Mouse (Mus musculus) cerebellum, postnatal 10 days (tissue): ENCODE results near the gene Zfp94.

Experiments used
- DNase-seq, 2 experiments: peaks; one replicate each; pipeline ENCODE4 v3.0.0; 2021; ENCODE audit warnings: mixed read lengths in 2 of 2

The Zfp94 gene

DNA sequence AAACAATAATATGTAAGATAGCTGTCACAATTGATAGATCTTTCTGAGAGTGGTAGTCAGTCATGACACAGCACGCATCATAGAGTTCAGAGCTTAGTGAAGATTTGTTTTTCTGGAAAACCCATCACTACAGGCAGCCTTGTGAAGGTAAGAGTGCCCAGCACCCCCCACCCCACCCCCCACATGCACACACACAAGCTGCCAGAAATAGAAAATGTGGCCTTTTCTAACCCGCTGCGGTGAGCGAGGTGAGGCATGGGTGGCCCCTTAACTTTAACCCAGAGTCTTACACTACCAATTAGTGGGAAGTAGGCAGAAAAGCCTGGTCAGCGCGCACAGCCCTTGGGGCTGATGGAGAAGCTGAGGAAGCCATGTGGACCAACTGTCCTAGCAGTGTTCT is 45.3 kb downstream of the Zfp94 start:
- no peak for DNase-seq

DNA sequence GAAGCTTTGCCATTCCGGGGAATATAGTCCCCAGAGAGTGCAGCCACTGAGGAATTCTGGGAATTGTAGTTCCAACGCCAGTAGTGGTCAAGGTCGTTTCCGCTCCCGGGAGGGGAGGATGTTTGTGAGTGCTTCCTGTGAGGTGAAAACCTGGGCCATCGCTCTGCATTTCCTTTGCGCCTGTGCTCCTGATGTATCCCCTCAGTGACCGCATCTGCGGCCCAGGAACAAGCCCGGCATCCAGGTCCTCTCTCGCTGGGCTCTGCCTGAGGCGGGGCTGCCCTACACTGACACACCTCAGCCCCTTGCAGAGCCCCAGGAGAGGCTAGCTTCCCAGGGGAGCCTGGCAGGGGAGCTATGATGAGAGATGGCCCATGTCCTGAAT is 46.2 kb downstream of the Zfp94 start, which contains the start of gene Zfp93:
Zfp93 (plus strand) TSS at position 133 of the 385 bp plus-strand sequence.
- peak; percentile 89 to 90 for DNase-seq

DNA sequence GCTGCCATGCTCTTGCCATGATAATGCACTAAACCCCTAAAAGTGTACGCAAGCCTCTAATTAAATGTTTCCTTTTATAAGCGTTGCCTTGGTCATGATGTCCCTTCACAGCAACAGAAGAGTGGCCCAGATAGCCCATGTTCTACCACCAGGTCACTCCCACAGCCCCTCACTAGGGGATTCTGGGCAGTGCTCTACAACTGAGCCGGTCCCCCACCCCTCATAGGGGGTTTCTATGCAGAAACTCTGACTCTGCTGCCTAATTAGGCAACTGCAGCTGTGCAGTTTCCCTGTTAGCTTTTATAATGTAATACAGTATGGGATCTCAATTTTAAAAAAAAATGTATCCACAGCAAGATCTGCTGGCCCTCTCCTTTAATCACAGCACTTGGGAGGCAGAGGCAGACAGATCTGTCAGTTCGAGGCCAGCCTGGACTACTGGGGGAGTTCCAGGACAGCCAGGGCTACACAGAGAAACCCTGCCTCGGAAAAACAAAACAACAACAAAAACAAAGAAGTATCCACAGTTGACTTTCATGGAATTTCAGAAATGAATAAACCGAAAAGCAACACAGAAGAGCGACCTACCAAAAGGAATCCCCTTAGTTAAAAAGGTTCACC is 46.7 kb downstream of the Zfp94 start:
- DNase-seq = peak in 1 of 2 experiments; percentile 18

DNA sequence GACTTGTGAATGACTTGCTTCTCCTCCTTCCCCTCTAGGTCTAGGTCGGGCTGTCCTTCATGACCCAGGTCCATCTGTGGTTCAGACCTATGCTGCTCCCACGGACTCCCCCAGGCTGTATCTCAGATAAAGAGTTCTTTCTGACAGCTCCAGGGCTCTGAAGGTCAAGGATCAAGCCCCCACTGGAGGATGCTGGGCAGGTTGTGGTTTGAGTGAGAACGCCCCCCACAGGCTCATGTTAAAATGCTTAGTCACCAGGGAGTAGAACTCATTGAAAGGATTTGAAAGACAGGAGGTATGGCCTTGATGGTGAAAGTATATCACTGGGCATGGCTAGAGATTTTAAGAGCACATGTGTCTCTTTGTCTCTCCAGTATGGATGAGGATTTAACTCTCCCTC is 47.2 kb downstream of the Zfp94 start:
- peak in 1 of 2 experiments; percentile 15 for DNase-seq

DNA sequence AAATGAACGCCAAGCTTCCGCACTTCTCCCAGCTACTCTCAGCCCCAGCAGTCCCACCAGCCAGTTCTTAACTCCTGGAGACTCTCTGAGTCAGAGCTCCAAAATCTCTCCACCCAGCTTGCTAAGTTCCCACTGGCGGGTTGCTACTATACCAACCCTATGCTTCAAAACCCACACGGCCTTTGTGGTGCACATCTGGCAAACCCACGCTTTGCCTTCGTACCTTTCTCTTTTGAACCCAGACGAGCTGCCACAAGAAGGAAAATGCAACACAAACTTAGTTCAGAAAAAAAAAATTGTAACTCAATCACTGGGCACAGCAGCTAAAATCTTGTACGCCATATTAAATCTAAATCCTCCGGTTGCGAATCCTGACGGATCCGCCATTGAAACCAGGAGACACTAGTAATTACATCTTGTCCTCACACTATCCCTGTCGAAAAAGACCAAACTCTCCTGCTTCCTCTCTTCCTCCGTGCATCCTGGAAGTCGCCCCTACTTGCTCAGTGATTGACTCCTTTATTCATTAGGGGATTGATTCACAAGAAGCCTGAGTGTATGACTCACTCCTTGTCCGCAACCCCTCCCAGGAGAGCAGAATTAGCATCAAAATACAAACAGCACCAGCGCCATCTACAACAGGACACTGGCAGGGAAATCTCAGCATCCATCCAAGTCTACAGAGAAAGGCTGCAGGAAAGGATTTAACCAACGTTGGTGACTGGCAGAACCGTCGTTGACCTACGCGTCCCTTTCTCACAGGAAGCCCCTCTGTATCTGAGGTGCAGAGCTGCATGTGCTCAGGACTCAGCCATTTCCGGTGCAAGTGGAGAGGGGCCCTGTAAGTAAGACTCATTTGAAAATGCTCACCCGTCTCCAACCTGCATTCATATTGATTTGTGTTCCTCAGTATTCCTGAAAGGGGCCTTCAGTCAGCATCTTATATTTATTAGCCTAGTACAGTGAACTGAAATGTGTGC is 48.0 kb downstream of the Zfp94 start:
- no peak for DNase-seq

DNA sequence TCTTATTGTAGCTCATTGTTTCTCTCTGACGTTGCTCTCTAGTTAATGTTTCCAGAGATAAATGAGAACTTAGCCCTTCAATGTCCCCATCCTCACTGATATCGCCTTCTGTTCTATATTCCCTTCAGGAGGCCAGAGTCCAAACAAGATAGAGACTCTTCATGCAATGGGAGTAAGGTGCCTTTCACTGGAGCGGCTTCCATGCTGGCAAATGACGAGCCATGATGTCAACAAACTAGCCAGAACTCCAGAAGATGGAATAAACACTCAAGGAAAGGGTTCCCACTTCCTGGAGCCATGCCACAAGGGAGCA is 56.5 kb downstream of the Zfp94 start:
- no peak for DNase-seq

DNA sequence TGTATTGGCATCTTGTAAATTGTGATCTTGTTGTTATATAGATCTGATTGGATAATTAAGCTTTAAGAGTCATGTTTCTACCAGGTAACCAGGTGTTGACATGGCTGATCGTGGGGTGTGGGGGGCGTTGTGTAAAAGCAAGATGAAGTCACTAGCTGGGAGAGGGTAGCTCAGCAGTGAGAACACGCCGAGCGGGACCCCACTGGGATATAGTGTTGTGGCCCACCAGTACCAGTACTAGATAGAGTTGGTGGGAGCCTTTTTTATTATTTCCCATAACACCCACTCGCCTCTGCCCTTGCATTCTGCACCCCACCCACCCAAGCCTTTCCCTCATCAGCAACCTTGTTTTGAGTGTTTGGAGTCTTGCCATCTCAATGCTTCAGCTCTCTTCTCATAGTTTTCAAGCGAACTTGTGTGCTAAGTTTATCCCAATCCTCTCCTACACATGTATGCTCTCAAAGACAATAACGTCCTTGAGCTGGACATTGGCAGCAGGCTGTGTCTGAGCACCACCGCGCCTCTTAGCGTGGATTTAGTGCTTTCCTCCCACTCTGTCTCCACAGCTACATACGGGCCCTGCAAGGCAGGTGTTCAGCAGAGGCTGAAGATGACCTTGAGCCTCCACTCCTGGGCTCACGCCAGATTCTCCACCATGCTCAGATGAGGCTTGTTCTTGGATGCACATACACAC is 57.0 kb downstream of the Zfp94 start:
- no peak for DNase-seq

DNA sequence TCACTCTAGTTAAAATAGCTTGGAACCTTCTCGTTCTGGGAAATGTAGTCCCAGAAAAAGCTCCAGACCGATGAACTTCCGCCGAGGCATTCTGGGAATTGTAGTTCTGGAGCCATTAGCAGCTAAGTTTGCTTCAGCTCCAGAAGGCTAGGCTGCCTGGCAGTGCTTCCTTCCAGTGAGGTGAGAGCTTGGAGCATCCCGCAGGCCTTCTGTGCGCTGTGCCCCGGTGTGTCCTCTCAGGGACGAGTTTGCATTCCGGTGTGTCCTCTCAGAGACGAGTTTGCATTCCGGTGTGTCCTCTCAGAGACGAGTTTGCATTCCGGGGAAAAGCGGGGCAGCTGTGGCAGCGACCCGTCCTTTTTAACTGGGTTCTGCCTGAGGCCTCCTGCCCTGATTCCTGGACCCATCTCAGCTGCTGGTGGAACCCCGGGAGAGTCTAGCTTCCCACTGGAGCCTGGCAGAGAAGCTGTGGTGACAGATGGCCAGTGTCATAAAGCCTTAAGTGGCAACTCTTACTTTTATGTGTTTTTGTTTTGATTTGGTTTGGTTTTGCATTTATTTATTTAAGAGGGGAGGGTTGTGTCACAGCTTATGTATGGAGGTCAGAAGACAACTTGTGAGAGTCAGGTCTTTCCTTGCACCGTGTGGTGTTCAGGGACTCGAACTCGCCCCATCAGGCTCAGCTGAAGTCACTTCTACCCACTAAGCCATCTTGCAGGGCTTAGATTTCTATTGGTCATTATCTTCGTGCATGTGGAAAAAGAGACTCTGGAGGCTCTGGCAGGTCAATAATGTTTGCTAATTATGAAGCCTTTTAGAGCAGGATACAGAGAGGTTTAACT is 61.6 kb downstream of the Zfp94 start, which contains the start of gene Zfp108:
Zfp108 (plus strand) TSS at position 162 of the 842 bp plus-strand sequence.
- DNase-seq = peak; percentile 88 to 90

DNA sequence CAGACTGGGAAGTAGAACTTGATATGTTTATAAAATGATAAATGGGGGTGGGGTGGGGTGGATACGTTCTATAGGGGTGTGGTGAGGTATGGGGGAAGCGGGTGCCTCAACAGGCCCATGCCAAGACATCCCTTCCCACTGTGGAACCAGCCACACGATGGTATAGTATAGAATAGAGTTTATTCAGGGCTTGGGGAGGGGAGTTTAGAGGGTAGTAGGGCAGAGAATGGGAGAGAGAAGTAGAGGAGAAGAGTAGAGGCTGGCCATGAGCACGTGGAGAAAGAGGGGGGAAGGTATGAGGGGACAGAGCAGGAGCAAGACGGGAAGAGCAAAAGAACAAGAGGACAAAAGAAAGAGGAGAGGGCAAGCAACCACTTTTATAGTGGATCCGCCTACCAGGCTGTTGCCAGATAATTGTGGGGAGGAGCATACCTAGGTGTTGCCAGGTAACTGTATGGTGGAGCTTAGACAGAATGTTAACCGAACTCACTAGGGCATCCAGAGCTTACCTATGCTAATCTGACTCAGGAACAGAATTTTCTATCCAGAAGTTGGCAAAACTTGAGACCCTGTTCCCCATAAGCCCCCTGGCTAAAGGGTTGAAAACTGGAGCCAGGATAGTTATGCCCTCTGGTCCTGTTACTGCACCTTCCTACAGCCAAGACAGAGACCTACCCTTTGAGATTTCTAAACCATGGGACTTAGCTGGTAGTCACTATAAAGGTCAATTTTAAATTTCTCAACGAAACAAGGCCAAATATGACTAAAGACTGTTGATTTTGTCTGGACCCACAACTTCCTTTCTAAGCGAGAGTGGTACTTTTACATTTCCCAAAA is 62.5 kb downstream of the Zfp94 start:
- DNase-seq = peak; percentile 12 to 20
